In the genomic region with DNA sequence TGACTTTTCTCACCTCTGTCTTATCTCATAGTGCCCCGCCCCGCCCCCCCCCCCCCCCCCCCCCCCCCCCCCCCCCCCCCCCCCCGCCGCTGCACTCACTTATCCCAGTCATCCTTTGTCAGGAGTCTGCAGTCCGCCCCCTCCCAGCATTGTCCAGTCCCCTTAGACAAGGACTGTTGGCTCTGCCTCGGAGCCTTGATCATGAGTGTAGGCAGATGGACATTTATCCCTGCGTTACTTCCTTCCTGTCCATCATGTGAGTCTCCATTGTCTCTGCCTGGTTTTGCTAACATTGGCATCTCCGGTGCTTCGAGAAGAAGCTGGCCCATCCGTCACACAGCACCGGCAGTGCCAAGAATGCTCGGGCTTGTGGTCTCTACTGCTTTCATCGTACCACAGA, we compare ENCODE assay signal across 26 mouse cellular contexts. TPM values are rescaled to one million over a fixed set of nuclear protein-coding genes. Genes with fewer than 3 reads are reported as not detected.
DNase-seq lines count a peak whose midpoint lies in the region; ATAC-seq and TF ChIP-seq lines count a peak whose summit lies in the region.
"Had no signal": no experiment of that assay in that cellular context is flagged by ENCODE, and none has a peak within 500 bp of the region (broad histone marks: within the 10 kb centered on the region; RNA-seq: fewer than 3 reads in every experiment).

No protein-coding gene starts in this region.

- no peak for TF ChIP-seq CTCF in lung, postnatal 0 days (IDR thresholded peaks at IDR 0.05)
- TF ChIP-seq CTCF in G1E (IDR thresholded peaks at IDR 0.05; ENCODE audit: low read depth, low read length): no peak

- no peak for TF ChIP-seq EP300 in lung, postnatal 0 days (IDR thresholded peaks at IDR 0.05)

- no peak overlapping the region for H3K4me3 ChIP-seq in lung, postnatal 0 days (ENCODE audit: low read depth, low read length)
- H3K4me3 ChIP-seq in G1E (ENCODE audit: low read depth, low read length): no peak overlapping the region
- H3K4me3 ChIP-seq: embryonic facial prominence, embryonic 12.5 days; embryonic facial prominence, embryonic 15.5 days; heart, embryonic 12.5 days; heart, embryonic 15.5 days; hindbrain, embryonic 10.5 days had no signal

- H3K4me2 ChIP-seq in lung, postnatal 0 days (replicated peaks; ENCODE audit: low read depth, low read length): no peak overlapping the region
- H3K4me2 ChIP-seq: embryonic facial prominence, embryonic 12.5 days; embryonic facial prominence, embryonic 15.5 days; heart, embryonic 12.5 days; heart, embryonic 15.5 days; hindbrain, embryonic 14.5 days had no signal

- no peaks in the 10 kb centered on the region for H3K4me1 ChIP-seq in lung, postnatal 0 days (ENCODE audit: insufficient read depth, low read depth, low read length)
- no peaks in the 10 kb centered on the region for H3K4me1 ChIP-seq in G1E (ENCODE audit: insufficient read depth, low read depth, low read length)
- H3K4me1 ChIP-seq: embryonic facial prominence, embryonic 12.5 days; heart, embryonic 12.5 days; heart, embryonic 15.5 days had no signal

- no peaks in the 10 kb centered on the region for H3K9me3 ChIP-seq in lung, postnatal 0 days (ENCODE audit: low read length)
- 0 out of 2 replicates have a peak, but pooled peaks cover 3% of the 10 kb centered on the region for H3K9me3 ChIP-seq in G1E (replicated peaks)
- H3K9me3 ChIP-seq: embryonic facial prominence, embryonic 12.5 days; embryonic facial prominence, embryonic 15.5 days; heart, embryonic 12.5 days; heart, embryonic 15.5 days; hindbrain, embryonic 10.5 days had no signal

- H3K27me3 ChIP-seq in lung, postnatal 0 days (replicated peaks; ENCODE audit: insufficient read depth, low read length): no peaks in the 10 kb centered on the region
- no peaks in the 10 kb centered on the region for H3K27me3 ChIP-seq in G1E (ENCODE audit: insufficient read depth, low read length)
- H3K27me3 ChIP-seq: embryonic facial prominence, embryonic 12.5 days; embryonic facial prominence, embryonic 15.5 days; heart, embryonic 12.5 days; heart, embryonic 15.5 days had no signal

- peak; percentile 59 for DNase-seq in lung, postnatal 0 days (ENCODE audit: low spot score)
- no peak for DNase-seq in lung, postnatal 25 days (ENCODE audit: low spot score)
- no peak for DNase-seq in G1E (ENCODE audit: low spot score)
- DNase-seq in brain, adult 2 months (ENCODE audit: low read depth, low spot score): peak; percentile 36
- DNase-seq in lung, postnatal 4 days: peak; percentile 21 to 52
- DNase-seq in kidney, adult 8-10 months: no peak
- no peak for DNase-seq in gastrocnemius, adult 18-20 months (ENCODE audit: low spot score)
- DNase-seq: adrenal gland, adult 2 months; adrenal gland, postnatal 14 days; cerebellum, adult 18-20 months; cerebellum, adult 9-10 months; cerebellum, postnatal 25 days; forebrain, postnatal 0 days; gastrocnemius, postnatal 25 days; heart, adult 18-20 months; heart, postnatal 10 days; heart, postnatal 36 days had no signal

- 63% methylated on average over 9 of the region's 13 CpGs for WGBS in lung, postnatal 0 days

- H3K36me3 ChIP-seq in lung, postnatal 0 days (ENCODE audit: insufficient read depth, low read length): no peaks in the 10 kb centered on the region
- no peaks in the 10 kb centered on the region for H3K36me3 ChIP-seq in G1E (replicated peaks)
- H3K36me3 ChIP-seq: embryonic facial prominence, embryonic 12.5 days; embryonic facial prominence, embryonic 15.5 days; heart, embryonic 12.5 days; heart, embryonic 15.5 days; hindbrain, embryonic 10.5 days had no signal

- H3K27ac ChIP-seq in lung, postnatal 0 days (ENCODE audit: low read length): no peak overlapping the region
- H3K27ac ChIP-seq: embryonic facial prominence, embryonic 12.5 days; embryonic facial prominence, embryonic 15.5 days; heart, embryonic 15.5 days; hindbrain, embryonic 10.5 days; hindbrain, embryonic 14.5 days; hindbrain, postnatal 0 days had no signal

- ATAC-seq in lung, postnatal 0 days: peak; percentile 83
- 0 out of 2 replicates have a peak, but pooled peaks have one; percentile 67 for ATAC-seq in G1E (ENCODE audit: extremely low read depth, insufficient number of reproducible peaks, low FRiP score, poor library complexity, severe bottlenecking)
- ATAC-seq: forebrain, embryonic 14.5 days; forebrain, postnatal 0 days; hindbrain, postnatal 0 days; inflammation-experienced regulatory T-cells, adult 6 months had no signal

- no peak overlapping the region for H3K9ac ChIP-seq in lung, postnatal 0 days (replicated peaks; ENCODE audit: low read depth)
- H3K9ac ChIP-seq: embryonic facial prominence, embryonic 12.5 days; embryonic facial prominence, embryonic 15.5 days; forebrain, postnatal 0 days; heart, embryonic 12.5 days; heart, embryonic 15.5 days; hindbrain, embryonic 14.5 days had no signal

RNA-seq across cellular contexts. Expression of a gene that starts 23.5 kb away (rescaled TPM):
- 2.5 and 3.0 TPM in 2 replicates for polyA plus RNA-seq in lung, postnatal 0 days (2015; fragmentation: Nextera tagmentation; extraction: Ambion mirVana)
- 21.9 and 24.9 TPM in 2 replicates for total RNA-seq in G1E (2014; fragmentation: Nextera tagmentation)
- 3.0 and 3.4 TPM in 2 replicates for total RNA-seq in G1E (2017)
- 9.8 and 10.0 TPM in 2 replicates for polyA plus RNA-seq in G1E (2012)
- total RNA-seq in gastrocnemius, adult 18-20 months (2021): 1 to 10 TPM; 1.4 to 1.8 TPM

Comparison
In these comparisons a context has a peak if more than half of its experiments do, and no peak if none do; other contexts are left out.
1. DNase-seq: peak in lung, postnatal 0 days (single experiment), brain, adult 2 months (single experiment) and lung, postnatal 4 days (2 of 2); none in lung, postnatal 25 days (single experiment), G1E (single experiment), kidney, adult 8-10 months (0 of 2) and gastrocnemius, adult 18-20 months (single experiment).